Mouse (Mus musculus): Measurements from ENCODE around the gene Arid5a.

DNA sequence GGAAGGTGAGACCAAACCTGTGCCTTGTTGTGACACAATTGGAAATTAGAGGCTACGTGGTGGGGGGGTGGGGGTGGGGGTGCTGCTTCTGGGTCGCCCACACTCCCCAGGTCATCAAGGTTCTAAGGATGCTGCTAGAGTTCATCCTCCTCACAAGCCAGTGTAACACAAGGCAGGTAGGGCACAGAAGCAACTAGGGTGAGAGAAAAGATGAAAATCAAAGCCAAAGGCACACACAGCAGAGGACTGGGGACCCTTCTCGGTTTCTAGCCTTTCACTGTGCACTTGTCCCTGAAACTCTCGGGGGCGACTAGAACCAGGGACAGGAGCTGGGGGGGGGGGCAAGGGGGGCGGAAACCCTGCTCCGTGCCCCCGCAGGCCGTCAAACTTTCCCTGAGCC is 4.6 kb upstream of the Arid5a start:
- TF ChIP-seq CTCF (IDR thresholded peaks at IDR 0.05; ENCODE audit: low read depth) = no peak
- no peak for TF ChIP-seq EP300 (IDR thresholded peaks at IDR 0.05; ENCODE audit: low read depth)
